Mouse (Mus musculus): ENCODE measurements at regions not wholly inside any gene's neighbourhood (a gene's known extent, or its start where the extent isn't known, plus 50 kb on each side); places are given as distances from the start of the nearest gene placed in this dataset.
"Not testable (repeated sequence)": the region's sequence is repeated elsewhere in the genome, so short reads cannot be mapped to it uniquely, and the experiment has no call there.

DNA sequence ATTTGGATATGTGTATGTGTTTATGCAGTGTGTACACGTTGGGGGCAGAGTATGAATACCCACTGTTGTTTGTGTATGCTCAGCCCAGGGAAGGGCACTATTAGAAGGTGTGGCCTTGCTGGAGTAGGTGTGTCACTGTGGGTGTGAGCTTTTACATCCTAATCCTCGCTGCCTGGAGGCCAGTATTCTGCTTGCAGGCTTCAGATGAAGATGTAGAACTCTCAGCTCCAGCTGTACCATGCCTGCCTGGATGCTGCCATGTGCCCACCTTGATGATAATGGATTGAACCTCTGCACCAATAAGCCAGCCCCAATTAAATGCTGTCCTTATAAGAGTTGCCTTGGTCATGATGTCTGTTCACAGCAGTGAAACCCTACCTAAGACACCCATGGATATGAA lies 155.4 kb downstream of the Enc1 start:
- not testable (repeated sequence) for TF ChIP-seq CTCF (conservative IDR thresholded peaks at IDR 0.05; ENCODE audit: insufficient read depth, insufficient read length, low read depth, low read length); POLR2A (IDR thresholded peaks at IDR 0.05; ENCODE audit: low read depth, low read length)
